Comparison of ENCODE assay signal across 13 mouse cellular contexts in the genomic region with DNA sequence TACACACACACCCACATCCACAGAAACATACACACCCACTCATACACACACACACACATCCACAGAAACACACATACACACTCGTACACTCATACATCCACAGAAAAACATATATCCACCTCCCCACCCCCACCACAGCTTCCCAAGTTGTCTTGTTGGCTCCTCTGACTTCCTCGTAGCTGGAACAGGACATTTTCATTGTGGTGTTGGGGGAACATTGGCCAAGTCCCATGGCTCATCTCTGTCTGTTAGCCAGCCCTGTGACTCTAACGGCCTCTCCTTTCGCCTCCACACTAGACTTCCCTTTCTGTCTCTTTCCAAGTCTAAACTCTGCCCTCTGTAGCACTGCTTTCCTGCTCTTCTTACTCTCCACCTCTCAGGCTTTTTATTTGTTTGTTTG. TPM values are rescaled to one million over a fixed set of nuclear protein-coding genes. Genes with fewer than 3 reads are reported as not detected.
DNase-seq lines count a peak whose midpoint lies in the region; ATAC-seq and TF ChIP-seq lines count a peak whose summit lies in the region.
"Had no signal": no experiment of that assay in that cellular context is flagged by ENCODE, and none has a peak within 500 bp of the region (broad histone marks: within the 10 kb centered on the region; RNA-seq: fewer than 3 reads in every experiment).

No protein-coding gene starts in this region.

- no peak for DNase-seq in heart, adult 2 months
- no peak for DNase-seq in heart, postnatal 10 days
- no peak for DNase-seq in lung, embryonic 14.5 days
- DNase-seq in lung, adult 18-20 months: no peak
- no peak for DNase-seq in right cerebral cortex, postnatal 14 days
- DNase-seq in adipocyte (ENCODE audit: low spot score): no peak
- DNase-seq: adrenal gland, postnatal 25 days; thymus, postnatal 36 days had no signal

- no peak overlapping the region; the same call in 1 of the 2 replicates for H3K9ac ChIP-seq in heart, adult 2 months (ENCODE audit: low read depth, low read length)
- H3K9ac ChIP-seq in lung, embryonic 14.5 days: no peak overlapping the region
- H3K9ac ChIP-seq in heart, embryonic 16.5 days (ENCODE audit: low read length): no peak overlapping the region; the same call in 1 of the 2 replicates
- H3K9ac ChIP-seq: neural tube, embryonic 13.5 days had no signal

- no peaks in the 10 kb centered on the region; the same call in 1 of the 2 replicates for H3K79me2 ChIP-seq in heart, adult 2 months (replicated peaks; ENCODE audit: control insufficient read depth, insufficient read depth, low read length)

- peak overlapping the region; percentile 84 for H3K27ac ChIP-seq in heart, adult 2 months
- H3K27ac ChIP-seq in lung, embryonic 14.5 days (ENCODE audit: low read depth): 0 out of 2 replicates have a peak overlapping the region, but pooled peaks have one; percentile 13
- H3K27ac ChIP-seq in heart, embryonic 16.5 days (ENCODE audit: low read length): peak overlapping the region; percentile 94
- H3K27ac ChIP-seq: hindbrain, postnatal 0 days; neural tube, embryonic 13.5 days had no signal

- H3K9me3 ChIP-seq in lung, embryonic 14.5 days (ENCODE audit: low read depth, low read length): no peaks in the 10 kb centered on the region
- no peaks in the 10 kb centered on the region for H3K9me3 ChIP-seq in heart, embryonic 16.5 days (replicated peaks; ENCODE audit: control insufficient read depth, low read length)
- H3K9me3 ChIP-seq: neural tube, embryonic 13.5 days had no signal

- no peak for ATAC-seq in lung, embryonic 14.5 days (ENCODE audit: insufficient read depth)
- no peak for ATAC-seq in heart, embryonic 16.5 days (replicated peaks; ENCODE audit: extremely low read depth, insufficient read depth, low FRiP score)
- ATAC-seq: midbrain, embryonic 16.5 days had no signal

- TF ChIP-seq POLR2A in heart, adult 2 months (IDR thresholded peaks at IDR 0.05; ENCODE audit: insufficient read depth, low read depth, low read length): no peak

- no peak overlapping the region for H3K4me2 ChIP-seq in lung, embryonic 14.5 days
- no peak overlapping the region for H3K4me2 ChIP-seq in heart, embryonic 16.5 days (ENCODE audit: low read depth, low read length)
- H3K4me2 ChIP-seq: neural tube, embryonic 13.5 days had no signal

- H3K4me3 ChIP-seq in heart, adult 2 months: no peak overlapping the region
- no peak overlapping the region for H3K4me3 ChIP-seq in lung, embryonic 14.5 days (ENCODE audit: low read depth, low read length)
- H3K4me3 ChIP-seq in heart, embryonic 16.5 days (ENCODE audit: low read length): no peak overlapping the region
- H3K4me3 ChIP-seq: neural tube, embryonic 13.5 days had no signal

- TF ChIP-seq CTCF in heart, adult 2 months (IDR thresholded peaks at IDR 0.05): no peak
- TF ChIP-seq CTCF in lung, embryonic 14.5 days (IDR thresholded peaks at IDR 0.05; ENCODE audit: low read depth): no peak

- intact Hi-C loops in heart, adult 2 months (cut with DNase I): no loop called here
- intact Hi-C loops in heart, postnatal 10 days (cut with DNase I): no loop called here

- peaks cover 23% of the 10 kb centered on the region for H3K36me3 ChIP-seq in heart, adult 2 months (ENCODE audit: control insufficient read depth, insufficient read depth, low read length)
- peaks cover 44% of the 10 kb centered on the region for H3K36me3 ChIP-seq in lung, embryonic 14.5 days (ENCODE audit: insufficient read depth)
- peaks cover 32% of the 10 kb centered on the region for H3K36me3 ChIP-seq in heart, embryonic 16.5 days (ENCODE audit: control insufficient read depth, insufficient read depth)
- H3K36me3 ChIP-seq: neural tube, embryonic 13.5 days had no signal

- TF ChIP-seq EP300 in heart, adult 2 months (IDR thresholded peaks at IDR 0.05; ENCODE audit: insufficient read depth, low read depth, low read length): no peak

- H3K27me3 ChIP-seq in heart, adult 2 months (ENCODE audit: control insufficient read depth, insufficient read depth, low read length): no peaks in the 10 kb centered on the region
- H3K27me3 ChIP-seq in lung, embryonic 14.5 days (ENCODE audit: insufficient read depth, low read length): no peaks in the 10 kb centered on the region
- no peaks in the 10 kb centered on the region for H3K27me3 ChIP-seq in heart, embryonic 16.5 days (ENCODE audit: control insufficient read depth, insufficient read depth, low read length)
- H3K27me3 ChIP-seq: neural tube, embryonic 13.5 days had no signal

- H3K4me1 ChIP-seq in heart, adult 2 months (ENCODE audit: control insufficient read depth, insufficient read depth, low read length): peaks cover 37% of the 10 kb centered on the region
- no peaks in the 10 kb centered on the region; the same call in 1 of the 2 replicates for H3K4me1 ChIP-seq in lung, embryonic 14.5 days (ENCODE audit: insufficient read depth)
- peaks cover 78% of the 10 kb centered on the region for H3K4me1 ChIP-seq in heart, embryonic 16.5 days (ENCODE audit: control insufficient read depth, insufficient read depth, low read length)

- WGBS in heart, adult 2 months: 21% methylated on average over 4 of the region's 4 CpGs
- 77% methylated on average over 4 of the region's 4 CpGs for WGBS in lung, embryonic 14.5 days
- 67% methylated on average over 4 of the region's 4 CpGs for WGBS in heart, embryonic 16.5 days

RNA-seq across cellular contexts. Expression of a gene that starts 8.7 kb away (rescaled TPM):
- total RNA-seq in heart, adult 2 months (2021): 10 to 100 TPM; 36.4 to 36.7 TPM
- polyA plus RNA-seq in heart, adult 2 months (2012; rRNA removed): 38.6 and 44.6 TPM in 2 replicates
- 100 to 1,000 TPM in 1 of 2 experiments, 10 to 100 TPM in 1; 89.4 to 101 TPM for total RNA-seq in heart, postnatal 10 days (2021)
- 46.7 and 47.7 TPM in 2 replicates for polyA plus RNA-seq in lung, embryonic 14.5 days (2014; fragmentation: Nextera tagmentation; extraction: Ambion mirVana)
- 64.0 and 72.7 TPM in 2 replicates for polyA plus RNA-seq in heart, embryonic 16.5 days (2015; fragmentation: Nextera tagmentation; extraction: Ambion mirVana)

RNA-seq across cellular contexts. Expression of a gene that starts 17.9 kb away (rescaled TPM):
- 10 to 100 TPM; 10.1 to 10.4 TPM for total RNA-seq in heart, adult 2 months (2021)
- polyA plus RNA-seq in heart, adult 2 months (2012; rRNA removed): 7.3 and 12.0 TPM in 2 replicates
- 10 to 100 TPM; 24.3 to 26.2 TPM for total RNA-seq in heart, postnatal 10 days (2021)
- 11.8 and 12.0 TPM in 2 replicates for polyA plus RNA-seq in lung, embryonic 14.5 days (2014; fragmentation: Nextera tagmentation; extraction: Ambion mirVana)
- 6.5 and 7.5 TPM in 2 replicates for polyA plus RNA-seq in heart, embryonic 16.5 days (2015; fragmentation: Nextera tagmentation; extraction: Ambion mirVana)

RNA-seq across cellular contexts. Expression of a gene that starts 47.4 kb away (rescaled TPM):
- total RNA-seq in heart, adult 2 months (2021): not detected
- 0.06 TPM in 1 of 2 replicates, not detected in the other for polyA plus RNA-seq in heart, adult 2 months (2012; rRNA removed)
- total RNA-seq in heart, postnatal 10 days (2021): not detected
- 0.61 TPM in 1 of 2 replicates, not detected in the other for polyA plus RNA-seq in lung, embryonic 14.5 days (2014; fragmentation: Nextera tagmentation; extraction: Ambion mirVana)
- polyA plus RNA-seq in heart, embryonic 16.5 days (2015; fragmentation: Nextera tagmentation; extraction: Ambion mirVana): 0.19 TPM in 1 of 2 replicates, not detected in the other
- total RNA-seq: adrenal gland, postnatal 25 days had no signal
- polyA plus RNA-seq: C2C12 had no signal

Comparison
In these comparisons a context has a peak if more than half of its experiments do, and no peak if none do; other contexts are left out.
1. H3K27ac ChIP-seq: peak in every context shown above with its lines; median percentile 94 in heart, embryonic 16.5 days; 84 in heart, adult 2 months; 13 in lung, embryonic 14.5 days.